Mouse (Mus musculus) adrenal gland, postnatal 36 days (tissue): ENCODE results near the gene Syn3. TPM values are rescaled to one million over a fixed set of nuclear protein-coding genes. Genes with fewer than 3 reads are reported as not detected.

Source experiments
- total RNA-seq, 2 experiments: library from RNA; stranded (reverse); gene quantifications; 2 replicates each; pipeline ENCODE4 v1.2.3; 2021

Gene Syn3
- total RNA-seq, 2 experiments from 2014 or later = 1.5 to 2.5 TPM

Other genes starting within 250 kb of the Syn3 start
- gene Timp3, start 198.5 kb downstream of the Syn3 start, total RNA-seq = 100 to 1,000 TPM; 434 to 635 TPM
- 100 to 1,000 TPM; 685 to 750 TPM for gene Hsp90b1, start 206.6 kb upstream of the Syn3 start, total RNA-seq
- gene Ttc41, start 206.9 kb upstream of the Syn3 start, total RNA-seq = 1 to 10 TPM; 1.7 to 2.1 TPM